Mouse (Mus musculus) intestine, postnatal 0 days (tissue): ENCODE data around the gene Arhgap24. TPM values are rescaled to one million over a fixed set of nuclear protein-coding genes. Genes with fewer than 3 reads are reported as not detected.

Experiments used
- ATAC-seq: fragments of 200-750 bp; cut with Nextera tagmentation; 2 replicates; pipeline ENCODE4 v1.8.0; 2017; ENCODE audit warnings: mild to moderate bottlenecking, moderate TSS enrichment, moderate library complexity
- H3K27ac ChIP-seq: fragments of 300-500 bp; sonication (generic); 2 replicates; pipeline ENCODE4 v1.5.1; 2014; ENCODE audit warnings: mild to moderate bottlenecking, low read depth, low read length, moderate library complexity
- H3K27me3 ChIP-seq: fragments of 300-500 bp; sonication (generic); replicated peaks from 2 replicates; pipeline ENCODE4 v1.6.1; 2014; ENCODE audit warnings: low read length, mixed read lengths; ENCODE audit not compliant: control insufficient read depth, insufficient read depth
- H3K36me3 ChIP-seq: fragments of 300-500 bp; sonication (generic); 2 replicates; pipeline ENCODE4 v1.6.1; 2014; ENCODE audit warnings: mild to moderate bottlenecking, moderate library complexity; ENCODE audit not compliant: control insufficient read depth, insufficient read depth
- H3K4me1 ChIP-seq: fragments of 300-500 bp; sonication (generic); replicated peaks from 2 replicates; pipeline ENCODE4 v1.6.1; 2014; ENCODE audit warnings: antibody characterized with exemption, low read length, mixed read lengths; ENCODE audit not compliant: control insufficient read depth, insufficient read depth
- H3K4me2 ChIP-seq: fragments of 300-500 bp; sonication (generic); replicated peaks from 2 replicates; pipeline ENCODE4 v1.6.1; 2014; ENCODE audit warnings: low read depth, mild to moderate bottlenecking, moderate library complexity
- H3K4me3 ChIP-seq: fragments of 300-500 bp; sonication (generic); 2 replicates; pipeline ENCODE4 v1.5.1; 2014; ENCODE audit warnings: low read depth, low read length
- H3K9ac ChIP-seq: fragments of 300-500 bp; sonication (generic); 2 replicates; pipeline ENCODE4 v1.6.1; 2014; ENCODE audit warnings: mild to moderate bottlenecking, low read depth, low read length
- H3K9me3 ChIP-seq: fragments of 300-500 bp; sonication (generic); 2 replicates; pipeline ENCODE4 v1.6.1; 2016; ENCODE audit warnings: mixed run types; ENCODE audit not compliant: control insufficient read depth
- CTCF ChIP-seq: sonication (generic); IDR thresholded peaks from 2 replicates; pipeline ENCODE4 v1.5.1; 2016; ENCODE audit warnings: low read depth, mild to moderate bottlenecking, control low read depth, antibody characterized with exemption, moderate library complexity
- WGBS: fragments of 180-500 bp; shearing (Covaris S2); extraction: QIAGEN DNeasy Blood & Tissue Kit; methylation state at CpG from one replicate; pipeline ENCODE4 v1.1.7; 2014; 5-methylcytosine and 5-hydroxymethylcytosine counted together
- polyA plus RNA-seq: library from polyadenylated mRNA; unstranded; fragments of >200 nt; fragmentation: Nextera tagmentation; extraction: Ambion mirVana; gene quantifications from 2 replicates; pipeline ENCODE4 v1.2.1, GENCODE M21; 2015

The Arhgap24 gene
- polyA plus RNA-seq, 1 experiment from 2014 or later: 7.6 TPM

DNA sequence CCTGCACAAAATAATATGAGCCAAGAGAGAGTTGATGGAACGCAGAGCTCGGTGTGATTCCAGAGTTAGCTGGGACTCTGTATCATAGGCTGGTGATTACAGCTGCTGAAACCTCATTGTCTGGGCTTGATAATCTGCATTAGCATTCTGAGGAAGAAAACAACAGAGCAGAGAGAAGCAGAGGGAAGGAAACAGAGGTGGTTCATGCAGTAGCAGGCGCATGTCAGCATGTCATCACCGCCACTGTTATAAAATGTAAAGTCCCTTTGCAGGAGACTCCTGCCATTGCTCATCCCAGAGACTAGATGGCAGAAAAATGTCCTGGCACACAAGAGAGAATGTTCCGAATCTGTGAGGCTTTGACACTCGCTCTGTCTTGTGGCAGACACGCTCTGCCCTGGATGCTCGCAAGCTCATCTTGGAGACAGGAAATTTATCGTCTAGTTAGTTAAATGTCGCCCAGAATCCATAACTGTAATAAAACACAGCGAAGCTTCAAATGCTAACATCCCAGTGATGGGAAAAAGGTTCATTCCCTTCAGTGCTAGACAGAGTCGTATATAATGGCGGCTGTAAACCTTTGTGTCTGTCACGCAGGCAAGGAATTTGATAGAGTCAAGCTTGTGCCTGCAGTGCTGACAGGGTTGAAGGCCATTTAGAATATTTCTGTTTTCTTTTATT, 407.4 kb downstream of the Arhgap24 start:
- no peak for TF ChIP-seq CTCF
- no peak for ATAC-seq
- H3K9ac ChIP-seq: no peak overlapping the region
- H3K4me2 ChIP-seq: no peak overlapping the region
- H3K36me3 ChIP-seq: no peaks in the 10 kb centered on the region
- no peaks in the 10 kb centered on the region for H3K27me3 ChIP-seq
- WGBS: 74% methylated on average over 14 of the region's 14 CpGs
- H3K4me3 ChIP-seq: no peak overlapping the region
- H3K4me1 ChIP-seq: no peaks in the 10 kb centered on the region
- H3K9me3 ChIP-seq: no peaks in the 10 kb centered on the region
- no peak overlapping the region for H3K27ac ChIP-seq

DNA sequence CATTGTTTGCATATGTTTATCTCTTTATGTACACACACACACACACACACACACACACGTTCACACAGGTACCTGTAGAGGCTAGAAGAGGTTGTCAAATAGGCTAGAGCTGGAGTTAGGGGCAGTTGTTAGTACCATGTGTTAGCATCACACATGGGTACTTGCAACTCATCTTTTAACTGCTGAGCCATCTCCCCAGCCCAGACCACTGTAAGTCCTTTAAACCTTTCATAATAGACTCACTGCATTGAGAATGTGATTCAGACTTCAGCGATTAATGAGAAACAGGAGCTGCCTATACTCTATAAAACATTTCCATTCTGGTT, 407.9 kb downstream of the Arhgap24 start:
- H3K4me1 ChIP-seq: no peaks in the 10 kb centered on the region
- no peak overlapping the region for H3K4me3 ChIP-seq
- H3K27me3 ChIP-seq: no peaks in the 10 kb centered on the region
- no peak overlapping the region for H3K4me2 ChIP-seq
- no peaks in the 10 kb centered on the region for H3K9me3 ChIP-seq
- H3K9ac ChIP-seq: no peak overlapping the region
- ATAC-seq: no peak
- H3K27ac ChIP-seq: no peak overlapping the region
- 69% methylated on average over 2 of the region's 2 CpGs for WGBS
- TF ChIP-seq CTCF: no peak
- no peaks in the 10 kb centered on the region for H3K36me3 ChIP-seq

DNA sequence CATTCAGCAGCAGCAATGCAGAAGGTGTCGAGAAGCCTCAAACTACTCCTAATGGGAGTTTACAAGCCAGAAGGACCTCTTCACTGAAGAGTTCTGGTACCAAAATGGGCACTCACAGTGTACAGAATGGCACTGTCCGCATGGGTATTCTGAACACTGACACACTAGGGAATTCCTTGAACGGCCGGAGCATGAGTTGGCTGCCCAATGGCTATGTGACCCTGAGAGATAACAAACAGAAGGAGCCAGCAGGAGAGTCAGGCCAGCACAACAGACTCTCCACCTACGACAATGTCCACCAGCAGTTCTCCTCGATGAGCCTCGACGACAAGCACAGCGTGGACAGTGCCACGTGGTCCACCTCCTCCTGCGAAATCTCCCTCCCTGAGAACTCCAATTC, 411.0 kb downstream of the Arhgap24 start:
- no peaks in the 10 kb centered on the region for H3K4me1 ChIP-seq
- H3K27ac ChIP-seq: no peak overlapping the region
- 93% methylated on average over 11 of the region's 11 CpGs for WGBS
- TF ChIP-seq CTCF: no peak
- H3K9ac ChIP-seq: no peak overlapping the region
- no peak overlapping the region for H3K4me2 ChIP-seq
- no peaks in the 10 kb centered on the region for H3K27me3 ChIP-seq
- no peaks in the 10 kb centered on the region for H3K9me3 ChIP-seq
- H3K36me3 ChIP-seq: no peaks in the 10 kb centered on the region; the same call in 1 of the 2 replicates
- no peak for ATAC-seq
- no peak overlapping the region for H3K4me3 ChIP-seq

DNA sequence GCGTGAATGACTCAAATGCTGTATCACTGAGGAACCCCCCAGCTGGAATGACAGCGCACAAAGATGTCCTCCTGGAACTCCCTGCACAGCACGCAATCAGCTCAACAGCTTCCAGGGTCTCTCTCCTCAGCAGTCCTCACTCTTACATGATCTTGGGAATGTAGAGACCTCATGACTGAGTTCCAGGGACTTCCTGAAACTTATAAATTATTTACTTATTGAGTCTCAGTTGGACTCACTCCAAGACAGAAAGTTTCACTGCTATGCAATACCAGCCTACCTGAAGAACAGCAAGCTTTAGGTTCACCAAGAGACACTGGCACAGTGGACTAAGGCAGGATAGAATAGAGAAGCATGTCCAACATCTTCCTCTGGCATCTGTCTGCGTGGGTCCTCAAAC, 417.1 kb downstream of the Arhgap24 start:
- 91% methylated on average over 4 of the region's 4 CpGs for WGBS
- Histone ChIP-seq H3K27me3 (no peaks in the 10 kb centered on the region), H3K9ac (no peak overlapping the region), H3K4me1 (no peaks in the 10 kb centered on the region), H3K27ac (no peak overlapping the region), H3K4me3 (no peak overlapping the region), H3K9me3 (no peaks in the 10 kb centered on the region), H3K4me2 (no peak overlapping the region), H3K36me3 (no peaks in the 10 kb centered on the region; the same call in 1 of the 2 replicates)
- no peak for ATAC-seq
- no peak for TF ChIP-seq CTCF

DNA sequence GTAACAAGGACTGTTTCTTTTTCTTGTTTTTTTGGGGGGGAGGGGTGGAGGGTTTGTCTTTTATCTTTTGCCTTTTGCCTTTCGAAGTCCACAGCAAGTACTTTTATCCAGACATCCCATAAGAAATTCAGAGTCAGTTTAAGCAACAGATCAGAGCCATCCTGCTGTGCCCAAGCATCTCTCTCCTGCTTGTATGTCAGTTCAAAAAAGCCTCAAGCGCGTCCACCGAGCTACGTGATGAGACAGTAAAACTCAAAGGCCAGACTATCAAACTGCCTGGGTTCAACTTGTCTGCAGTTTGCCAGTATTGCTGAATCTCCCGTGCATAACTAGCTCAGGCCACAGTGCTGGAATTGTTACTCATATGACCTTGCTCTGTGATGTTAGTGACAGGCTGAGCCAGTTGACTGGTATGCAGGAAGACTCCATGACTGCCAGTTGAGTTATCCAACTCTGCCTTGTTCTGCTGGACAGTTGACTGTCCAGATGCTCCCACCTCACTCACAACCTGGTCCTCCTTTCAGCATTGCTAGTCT, 418.6 kb downstream of the Arhgap24 start:
- 89% methylated on average over 6 of the region's 6 CpGs for WGBS
- Histone ChIP-seq H3K9me3 (no peaks in the 10 kb centered on the region), H3K27ac (no peak overlapping the region), H3K4me3 (no peak overlapping the region), H3K27me3 (no peaks in the 10 kb centered on the region), H3K36me3 (no peaks in the 10 kb centered on the region; the same call in 1 of the 2 replicates), H3K4me2 (no peak overlapping the region), H3K4me1 (no peaks in the 10 kb centered on the region), H3K9ac (no peak overlapping the region)
- no peak for ATAC-seq
- TF ChIP-seq CTCF: no peak

DNA sequence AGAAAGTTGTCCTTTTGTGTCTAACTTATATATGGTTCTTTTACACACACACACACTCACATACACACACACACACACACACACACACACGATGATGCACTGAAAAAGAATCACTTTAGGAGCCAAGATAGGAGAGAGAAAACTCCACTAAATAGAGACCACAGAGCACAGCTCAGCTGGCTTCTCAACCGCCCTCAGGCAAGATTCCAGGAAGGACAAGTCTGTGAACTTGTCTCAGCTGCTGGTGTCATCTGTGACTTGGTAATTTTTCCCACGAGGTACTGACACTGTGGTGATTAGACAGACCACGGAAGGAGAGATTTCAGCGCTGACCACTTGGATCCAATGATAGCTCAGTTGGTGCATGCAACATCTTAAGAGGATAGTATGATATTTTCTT, 420.0 kb downstream of the Arhgap24 start:
- no peaks in the 10 kb centered on the region for H3K9me3 ChIP-seq
- no peak for ATAC-seq
- H3K9ac ChIP-seq: no peak overlapping the region
- H3K4me3 ChIP-seq: no peak overlapping the region
- 81% methylated on average over 5 of the region's 5 CpGs for WGBS
- no peaks in the 10 kb centered on the region for H3K4me1 ChIP-seq
- H3K4me2 ChIP-seq: no peak overlapping the region
- no peak for TF ChIP-seq CTCF
- H3K27ac ChIP-seq: no peak overlapping the region
- H3K36me3 ChIP-seq: no peaks in the 10 kb centered on the region; the same call in 1 of the 2 replicates
- H3K27me3 ChIP-seq: no peaks in the 10 kb centered on the region
